Mouse (Mus musculus): ENCODE measurements around the gene Cyp4f18.

DNA sequence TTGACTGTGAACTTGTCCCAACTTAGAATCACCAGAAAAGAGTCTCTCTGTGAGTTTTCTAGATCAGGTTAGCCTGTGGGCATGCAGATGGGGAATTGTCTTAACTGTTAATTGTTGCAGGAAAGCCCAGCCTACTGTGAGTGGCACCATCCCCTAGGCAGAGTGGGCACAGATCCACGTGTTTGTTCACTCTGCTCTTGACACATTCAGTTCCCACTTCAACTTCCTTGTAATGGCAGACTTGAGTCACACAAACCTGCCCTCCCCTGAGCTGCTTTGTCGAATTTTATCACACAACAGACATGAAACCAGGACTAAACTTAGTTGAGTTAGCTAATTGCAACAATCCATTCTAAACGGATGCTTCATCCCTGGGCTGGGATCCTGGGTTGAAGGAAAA, 9.2 kb downstream of the Cyp4f18 start:
- TF ChIP-seq HCFC1 (IDR thresholded peaks at IDR 0.05; ENCODE audit: borderline replicate concordance, insufficient read depth, low read length): no peak
- no peak for TF ChIP-seq ZC3H11A (IDR thresholded peaks at IDR 0.05; ENCODE audit: borderline replicate concordance, low read depth, low read length)
- TF ChIP-seq MAFK (IDR thresholded peaks at IDR 0.05; ENCODE audit: insufficient read depth, low read depth, low read length): no peak
- no peak for TF ChIP-seq CHD2 (IDR thresholded peaks at IDR 0.05; ENCODE audit: low read depth, low read length)
